Mouse (Mus musculus): ENCODE measurements around the gene Thumpd2.

Thumpd2 gene

GRCm38 (mm10) chr17:81064979-81065311 is at the start of gene Thumpd2:
TSS of gene Thumpd2 (minus strand) at chr17:81065082.
- DNase-seq (ENCODE audit: low spot score), result peak; percentile 81

DNA sequence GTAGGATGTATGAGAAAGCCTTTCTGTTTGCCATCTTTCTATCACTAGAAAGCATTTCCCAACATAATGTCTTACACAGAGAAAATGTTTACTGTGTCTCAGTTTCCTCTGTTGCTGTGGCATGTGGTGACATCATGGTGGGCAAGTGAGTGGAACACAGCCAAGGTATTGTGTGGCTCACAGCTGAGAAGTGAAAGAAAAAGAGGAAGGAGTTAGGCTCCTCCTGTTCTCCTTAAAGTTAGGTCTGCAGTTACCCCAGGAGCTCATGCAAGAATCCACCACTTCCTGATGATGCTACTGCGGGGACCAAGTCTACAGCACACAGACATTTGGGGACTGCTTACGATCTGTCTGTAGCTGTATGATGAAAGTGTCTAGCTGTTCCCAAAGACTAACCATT is 39.4 kb upstream of the Thumpd2 start:
- no peak for DNase-seq (ENCODE audit: low spot score)

DNA sequence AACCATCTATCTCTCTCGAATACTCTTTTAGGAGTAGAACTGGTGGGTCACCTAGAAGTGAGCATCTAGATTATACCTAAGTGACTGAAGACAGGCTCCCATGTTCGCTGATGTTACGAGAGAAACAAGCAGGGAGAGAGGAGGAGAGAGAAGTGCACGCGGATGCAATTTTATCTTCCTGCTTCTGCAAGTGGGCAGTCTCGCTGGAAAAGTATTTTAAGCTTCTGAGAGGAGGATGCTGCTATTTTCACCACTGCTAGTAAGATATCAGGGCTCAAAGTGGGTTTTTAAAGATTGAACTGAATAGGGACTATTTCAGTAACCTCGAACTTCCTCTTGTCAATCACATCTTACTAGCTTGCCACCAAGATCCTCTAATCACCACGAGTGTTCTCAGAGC is 38.0 kb upstream of the Thumpd2 start:
- DNase-seq (ENCODE audit: low spot score), result no peak

- no peak for DNase-seq (ENCODE audit: low spot score)
Measured at GRCm38 (mm10) chr17:81098444-81098843, 33.6 kb upstream of the Thumpd2 start.

GRCm38 (mm10) chr17:81096490-81096889 is 31.6 kb upstream of the Thumpd2 start:
- no peak for DNase-seq (ENCODE audit: low spot score)

GRCm38 (mm10) chr17:81092794-81093193 is 27.9 kb upstream of the Thumpd2 start:
- DNase-seq (ENCODE audit: low spot score), result no peak

DNA sequence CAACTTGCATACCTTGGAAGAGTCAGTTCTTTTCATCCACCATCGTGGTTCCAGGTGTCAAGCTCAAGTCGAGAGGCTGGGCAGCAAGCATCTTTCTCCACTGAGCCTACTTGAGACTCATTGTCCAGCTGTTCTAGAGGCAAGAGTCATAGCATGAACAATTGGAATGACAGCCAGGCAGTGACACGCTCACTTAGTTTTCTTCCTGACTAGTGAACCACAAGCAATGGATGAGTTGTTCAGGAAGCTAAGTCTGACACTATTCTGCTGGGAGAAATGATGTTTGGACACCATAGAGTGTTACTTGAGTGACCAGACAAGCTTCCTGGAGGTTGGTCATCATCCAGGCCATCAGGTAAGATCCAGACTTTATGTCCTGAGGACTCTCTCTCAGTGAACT is 24.0 kb upstream of the Thumpd2 start:
- no peak for DNase-seq (ENCODE audit: low spot score)

DNA sequence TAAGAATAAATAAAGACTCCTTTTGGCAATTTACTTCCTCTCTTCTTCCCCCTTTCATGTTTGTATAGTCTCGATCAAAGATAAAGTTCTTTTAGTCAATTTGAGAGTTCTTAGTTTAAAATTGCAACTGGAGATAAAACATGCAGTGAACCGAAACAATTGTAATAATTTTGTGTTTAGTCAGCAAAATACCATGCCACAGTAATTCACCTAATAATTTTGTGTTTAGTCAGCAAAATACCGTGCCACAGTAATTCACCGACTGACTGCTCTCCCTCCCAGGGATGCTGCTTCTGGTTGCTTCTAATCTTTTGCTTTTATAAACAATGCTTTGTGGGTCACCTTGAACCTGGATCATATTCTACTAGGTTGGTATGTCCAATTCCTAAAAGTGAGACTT is 22.9 kb upstream of the Thumpd2 start:
- DNase-seq (ENCODE audit: low spot score), result no peak

GRCm38 (mm10) chr17:81064279-81064978 is 453 bp downstream of the Thumpd2 start:
- peak; percentile 3 for DNase-seq (ENCODE audit: low spot score)

DNA sequence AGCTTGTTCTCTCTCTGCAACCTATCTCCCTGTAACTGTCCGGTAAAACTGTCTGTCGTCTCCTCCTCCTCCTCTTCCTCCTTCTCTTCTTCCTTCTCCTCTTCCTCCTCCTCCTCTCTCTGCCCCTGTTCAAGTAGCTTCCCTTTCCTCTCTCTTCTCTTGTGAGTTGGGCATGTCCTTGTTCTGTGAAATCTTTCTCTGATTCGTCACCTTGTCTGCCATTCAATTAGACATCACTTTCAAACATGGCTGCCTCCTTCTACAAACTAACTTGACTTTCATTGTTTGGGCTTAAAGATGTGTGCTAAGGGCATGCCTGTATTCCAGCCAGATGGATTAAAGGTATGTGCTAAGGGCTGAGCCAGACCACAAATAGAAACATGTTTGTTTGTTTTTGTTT is 1.5 kb downstream of the Thumpd2 start:
- no peak for DNase-seq (ENCODE audit: low spot score)

DNA sequence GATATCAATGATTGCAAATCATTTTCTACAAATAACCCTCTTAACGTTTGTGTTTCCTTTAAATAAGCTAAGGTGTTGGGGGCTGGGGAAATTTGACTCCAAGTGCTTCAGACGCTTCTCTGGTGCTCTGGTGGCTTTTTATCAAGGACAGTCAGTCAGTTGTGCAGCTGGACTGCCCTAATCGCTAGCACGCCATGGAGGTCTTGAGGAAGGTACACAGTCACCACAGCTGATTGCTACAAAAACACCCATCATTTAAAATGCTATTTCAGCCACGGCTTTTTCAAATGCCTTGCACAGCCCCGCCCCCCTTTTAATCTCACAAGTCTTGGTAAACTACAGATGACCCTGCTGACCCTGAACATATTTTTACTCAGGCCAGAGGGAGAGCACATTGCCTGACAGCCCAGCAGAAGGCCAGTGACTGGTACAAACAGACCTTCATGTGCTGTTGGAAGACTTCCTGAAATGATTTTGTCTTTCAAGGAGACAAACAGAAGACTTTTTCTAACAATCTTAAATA is 2.5 kb downstream of the Thumpd2 start:
- no peak for DNase-seq (ENCODE audit: low spot score)

GRCm38 (mm10) chr17:81056796-81057381 is 8.0 kb downstream of the Thumpd2 start:
- DNase-seq (ENCODE audit: low spot score), result no peak

DNA sequence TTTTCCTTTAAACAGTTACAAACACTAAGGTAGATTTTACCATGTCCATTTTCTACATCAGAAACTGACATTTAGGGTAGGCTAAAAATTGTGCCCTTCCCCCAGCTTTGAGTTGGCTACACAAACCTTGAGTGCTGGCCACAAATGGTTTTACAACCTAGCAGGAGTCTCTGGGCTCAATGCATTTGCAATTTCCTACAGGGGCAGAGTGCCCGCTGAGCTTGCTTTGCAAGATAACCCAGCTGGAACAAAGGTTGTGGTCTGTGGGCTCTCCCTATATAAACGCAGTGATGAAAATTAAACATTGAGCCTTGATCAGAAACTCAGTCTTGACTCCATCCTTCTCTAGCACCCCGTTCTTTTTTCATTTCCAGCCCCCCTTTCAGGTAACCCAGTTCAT is 8.8 kb downstream of the Thumpd2 start:
- DNase-seq (ENCODE audit: low spot score), result no peak

DNA sequence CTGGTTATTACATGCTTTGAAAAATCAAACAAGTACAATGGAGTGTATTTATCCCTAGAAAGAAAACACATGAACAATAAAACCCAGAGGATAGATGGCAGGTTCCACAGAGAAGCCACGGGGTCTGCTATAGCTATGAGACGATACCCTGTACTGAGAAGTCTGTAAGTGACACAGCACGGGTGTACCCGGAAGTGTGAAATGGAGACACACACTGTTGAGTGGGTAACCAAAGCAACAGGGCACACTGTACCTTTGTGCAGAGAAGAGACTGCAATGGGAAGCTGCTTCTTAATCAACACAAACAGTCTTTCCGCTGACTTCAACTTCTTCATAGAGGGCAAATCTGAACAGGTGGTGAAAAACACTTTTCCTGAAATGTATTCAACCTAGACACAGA is 9.4 kb downstream of the Thumpd2 start:
- no peak for DNase-seq (ENCODE audit: low spot score)

DNA sequence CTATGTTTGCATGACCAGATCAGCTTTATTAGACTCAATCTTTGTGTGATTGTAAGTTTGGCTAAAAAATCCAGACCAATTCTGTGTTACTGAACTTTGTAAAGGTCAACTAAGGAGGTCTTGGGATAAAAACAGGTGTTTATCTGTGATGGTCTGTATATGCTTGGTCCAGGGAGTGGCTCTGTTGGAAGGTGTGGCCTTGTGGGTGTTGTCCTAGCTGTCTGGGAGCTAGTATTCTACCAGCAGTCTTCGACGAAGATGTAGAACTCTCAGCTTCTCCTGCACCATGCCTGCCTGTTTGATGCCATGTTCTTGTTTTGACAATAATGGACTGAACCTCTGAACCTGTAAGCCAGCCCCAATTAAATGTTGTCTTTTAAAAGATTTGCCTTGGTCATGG is 11.6 kb downstream of the Thumpd2 start:
- no peak for DNase-seq (ENCODE audit: low spot score)

- no peak for DNase-seq (ENCODE audit: low spot score)
Measured at GRCm38 (mm10) chr17:81047930-81048564, 16.8 kb downstream of the Thumpd2 start.

- peak; percentile 26 for DNase-seq (ENCODE audit: low spot score)
Measured at GRCm38 (mm10) chr17:81045525-81046150, 19.2 kb downstream of the Thumpd2 start.

- DNase-seq (ENCODE audit: low spot score), result no peak
Measured at GRCm38 (mm10) chr17:81045115-81045514, 19.8 kb downstream of the Thumpd2 start.

DNA sequence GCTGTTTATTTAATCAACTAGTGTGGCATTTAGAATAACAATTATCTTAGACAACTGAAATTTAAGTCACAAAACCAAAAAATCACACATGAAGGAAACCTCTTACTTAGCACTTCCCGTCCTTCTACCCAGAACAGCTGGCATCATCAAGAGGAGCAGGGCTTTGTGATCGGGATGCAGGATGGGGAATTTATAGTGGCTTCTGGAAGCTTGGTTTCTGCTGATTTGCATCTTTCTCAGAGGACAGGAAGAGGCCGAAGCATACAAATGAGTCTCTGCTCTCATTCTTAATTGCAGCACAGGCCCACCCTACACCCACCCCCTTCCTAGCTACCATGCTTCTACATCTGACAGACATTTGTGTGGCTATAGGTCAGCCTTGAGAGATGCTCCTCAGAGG is 20.5 kb downstream of the Thumpd2 start:
- DNase-seq (ENCODE audit: low spot score), result no peak

GRCm38 (mm10) chr17:81041662-81042061 is 23.2 kb downstream of the Thumpd2 start:
- no peak for DNase-seq (ENCODE audit: low spot score)

GRCm38 (mm10) chr17:81038707-81039408 is 26.0 kb downstream of the Thumpd2 start:
- no peak for DNase-seq (ENCODE audit: low spot score)

DNA sequence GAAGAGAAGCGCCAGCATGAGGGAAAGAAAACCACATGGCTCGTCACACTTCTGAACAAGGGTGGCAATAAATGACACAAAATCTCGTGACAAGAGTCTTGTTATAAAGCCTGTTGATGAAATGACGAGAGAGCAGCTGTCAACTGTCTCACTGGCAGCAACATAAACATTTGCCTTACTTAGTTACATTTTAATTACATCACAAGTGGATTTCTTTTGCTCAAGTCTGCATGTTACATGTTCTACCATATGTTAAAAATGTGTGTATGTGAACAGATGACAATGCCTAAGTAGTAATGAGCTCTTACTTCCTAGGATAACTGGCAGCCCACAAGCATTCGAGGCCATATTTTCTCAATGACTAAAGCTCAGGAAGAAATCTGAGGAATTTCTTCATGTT is 29.5 kb downstream of the Thumpd2 start:
- DNase-seq (ENCODE audit: low spot score), result no peak

Data from spleen, adult 12 weeks (tissue).